Mouse (Mus musculus) megakaryocyte-erythroid progenitor cell, adult 5-6 weeks (primary cell): ENCODE results near the gene Trim31. TPM values are rescaled to one million over a fixed set of nuclear protein-coding genes. Genes with fewer than 3 reads are reported as not detected.

Source experiments
- ATAC-seq: replicated peaks from 2 replicates; pipeline ENCODE4 v1.8.0; 2016; ENCODE audit warnings: mild to moderate bottlenecking, inconsistent platforms; ENCODE audit not compliant: severe bottlenecking, poor library complexity, low FRiP score, low TSS enrichment
- total RNA-seq, 2 experiments: library from RNA; stranded (forward) in 1 of 2; stranded (reverse) in 1 of 2; fragments of 200-1000, 215-1000 nt in 1 of 2; fragments of >200 nt in 1 of 2; fragmentation: Nextera tagmentation in 1 of 2; gene quantifications; 2 replicates each; pipeline ENCODE4 v1.2.3; 2014 to 2017

Trim31 gene
- total RNA-seq, 2 experiments from 2014 or later: not detected

- ATAC-seq: peak; percentile 89
Measured at GRCm38 (mm10) chr17:36892362-36892761, 5.6 kb upstream of the Trim31 start.

GRCm38 (mm10) chr17:36893387-36893786, 4.5 kb upstream of the Trim31 start:
- 0 out of 2 replicates have a peak, but pooled peaks have one; percentile 21 for ATAC-seq

GRCm38 (mm10) chr17:36896583-36896982, 1.3 kb upstream of the Trim31 start:
- peak; percentile 52; the same call in 1 of the 2 replicates for ATAC-seq

DNA sequence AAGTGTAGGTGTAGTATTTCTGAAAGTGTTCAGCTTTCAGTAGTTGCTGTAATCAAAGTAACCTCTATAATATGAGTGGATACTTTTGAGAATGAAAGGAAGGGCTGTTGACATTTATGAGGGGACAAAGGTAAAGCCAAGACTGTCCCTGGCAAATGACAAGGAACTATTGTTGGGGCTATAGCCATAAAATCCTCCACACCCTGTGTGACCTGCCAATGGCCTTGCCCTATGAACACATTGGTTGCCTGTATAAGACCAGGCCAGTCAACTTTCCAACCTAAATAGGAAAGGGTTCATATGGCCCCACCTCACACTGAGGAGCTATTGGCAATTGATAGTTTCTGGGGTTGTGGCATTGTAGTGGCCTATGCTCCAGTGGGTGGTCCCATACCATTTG, 853 bp upstream of the Trim31 start:
- ATAC-seq: no peak

DNA sequence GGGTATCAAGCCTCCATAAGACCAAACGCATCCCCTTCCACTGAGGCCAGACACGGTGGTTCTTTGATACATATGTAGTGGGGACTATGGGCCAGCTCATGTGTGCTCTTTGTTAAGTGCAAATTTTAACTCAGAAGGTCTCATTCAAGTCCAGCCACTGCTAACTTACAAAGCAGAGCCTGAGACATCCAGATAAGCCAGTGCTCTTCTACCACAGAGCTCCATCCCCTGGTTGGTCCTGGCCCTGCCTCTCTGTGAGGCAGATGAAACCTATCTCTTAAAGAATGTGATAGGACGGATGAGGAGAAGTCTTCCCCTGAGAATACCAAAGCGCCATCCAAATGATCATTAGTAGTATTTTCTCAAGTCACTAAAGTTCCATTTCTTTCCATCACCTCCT, 1.5 kb downstream of the Trim31 start:
- peak; percentile 52; the same call in 1 of the 2 replicates for ATAC-seq

DNA sequence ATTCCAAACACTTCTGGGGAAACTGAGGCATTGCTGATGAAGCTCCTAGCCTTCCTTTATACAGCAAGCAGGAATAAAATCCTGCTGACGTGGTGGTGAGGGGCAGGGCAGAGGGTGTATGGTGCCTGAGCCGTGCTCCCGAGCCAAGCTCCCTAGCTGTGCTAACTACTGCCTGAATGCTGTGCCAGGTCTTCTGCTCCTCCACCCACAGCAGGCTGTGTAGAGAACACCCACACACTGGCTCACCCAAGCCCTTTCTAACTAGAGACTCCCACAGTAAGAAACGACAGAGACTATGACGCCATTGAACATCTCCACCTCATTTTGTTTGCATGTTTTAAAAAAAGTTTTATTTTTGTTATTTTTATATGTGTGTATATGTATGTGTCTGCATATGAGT, 2.1 kb downstream of the Trim31 start:
- ATAC-seq: no peak

DNA sequence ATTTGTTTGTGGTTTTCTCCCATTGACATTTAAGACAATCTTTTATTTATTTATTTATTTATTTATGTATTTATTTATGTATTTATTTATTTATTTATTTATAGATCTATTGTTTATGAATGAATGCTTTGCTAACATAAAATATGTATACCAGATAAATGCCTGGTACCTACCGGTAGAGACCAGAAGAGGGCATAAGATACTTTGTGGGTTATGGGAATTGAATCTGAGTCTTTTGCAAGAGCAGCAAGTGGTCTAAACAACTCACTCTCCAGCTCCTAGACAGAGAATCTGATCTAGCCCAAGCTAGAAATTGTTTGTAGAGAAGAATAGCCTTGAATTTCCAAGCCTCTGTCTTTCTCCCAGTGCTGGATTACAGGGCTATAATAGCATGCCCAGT, 2.8 kb downstream of the Trim31 start:
- no peak for ATAC-seq

DNA sequence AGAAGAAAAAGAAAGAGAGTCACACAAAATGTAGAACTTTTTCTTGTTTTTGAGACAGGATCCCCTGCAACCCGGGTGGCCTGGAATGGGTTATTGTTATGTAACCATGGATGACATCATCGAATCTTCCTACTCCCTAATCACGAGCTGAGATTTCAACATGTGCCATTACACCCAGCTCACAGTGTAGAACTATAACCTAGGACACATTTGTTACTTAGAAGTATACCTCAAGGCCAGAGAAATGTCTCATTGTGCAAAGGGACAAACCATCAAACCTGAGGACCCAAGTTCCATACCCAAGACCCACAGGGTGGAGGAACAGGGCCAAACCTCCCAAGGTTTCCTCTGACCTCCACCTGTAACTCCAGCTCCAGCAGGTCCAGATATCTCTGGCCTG, 5.7 kb downstream of the Trim31 start:
- ATAC-seq: no peak

- ATAC-seq: no peak
Measured at GRCm38 (mm10) chr17:36908235-36908634, 10.3 kb downstream of the Trim31 start.

DNA sequence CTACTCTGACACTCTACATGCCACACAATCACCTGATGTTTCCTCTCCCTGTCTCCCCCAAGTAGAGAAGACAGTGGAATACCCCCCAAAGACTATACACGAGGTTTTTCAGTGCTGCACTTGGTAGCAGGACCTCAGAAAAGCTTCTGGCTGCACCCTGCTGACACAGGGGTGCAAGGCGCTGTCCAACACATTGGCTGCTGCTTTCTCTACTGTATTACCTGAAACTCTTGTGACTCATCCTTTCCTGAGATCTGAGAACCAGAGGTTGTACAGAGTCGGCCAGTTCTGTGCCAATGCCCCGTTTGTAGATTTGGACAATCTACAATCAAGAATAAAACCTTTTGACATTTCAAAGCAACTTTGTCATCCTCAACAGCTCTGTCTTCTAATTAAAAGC, 11.9 kb downstream of the Trim31 start:
- ATAC-seq: no peak

- ATAC-seq: no peak
Measured at GRCm38 (mm10) chr17:36912031-36912430, 14.1 kb downstream of the Trim31 start.

DNA sequence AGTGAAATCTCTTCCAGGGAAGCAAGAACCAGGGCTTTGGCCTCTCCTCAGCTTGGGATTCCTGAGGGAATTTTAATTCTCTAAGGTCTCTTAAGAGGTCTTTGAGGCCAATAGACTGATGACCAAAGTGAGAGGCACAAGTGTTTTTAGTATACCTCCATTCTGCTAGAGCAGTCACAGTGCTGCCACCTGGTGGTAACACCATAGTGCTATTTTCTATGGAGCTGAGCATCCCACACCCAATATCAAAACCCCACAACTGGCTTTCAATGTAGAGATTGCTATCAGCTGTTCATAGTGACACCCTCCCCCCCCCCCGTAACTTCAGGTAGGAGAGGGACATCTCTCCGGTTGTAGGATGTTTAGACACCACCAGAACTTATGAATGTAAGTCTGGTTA, 16.2 kb downstream of the Trim31 start:
- ATAC-seq: peak; percentile 77

GRCm38 (mm10) chr17:36915076-36915475, 17.2 kb downstream of the Trim31 start:
- ATAC-seq: peak; percentile 58

DNA sequence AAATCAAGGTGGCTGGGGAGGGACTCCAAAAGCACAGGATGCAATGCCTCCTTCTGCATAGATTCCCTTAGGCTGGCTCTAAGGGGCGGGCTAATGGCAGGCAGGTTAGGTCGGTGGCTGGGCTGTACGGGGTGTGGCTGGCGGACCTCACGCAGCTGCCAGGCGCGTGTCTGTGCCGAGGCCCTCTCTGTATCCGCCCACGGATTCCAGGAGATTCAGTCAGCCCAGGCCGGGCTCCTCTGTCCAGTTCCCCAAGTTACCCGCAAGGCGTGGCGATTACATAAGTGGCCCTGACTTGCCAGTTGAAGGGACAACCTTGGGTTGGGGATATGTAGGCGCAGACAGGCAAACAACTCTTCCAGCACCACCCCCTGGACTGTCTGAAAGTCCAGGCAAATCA, 22.3 kb downstream of the Trim31 start:
- ATAC-seq: no peak

DNA sequence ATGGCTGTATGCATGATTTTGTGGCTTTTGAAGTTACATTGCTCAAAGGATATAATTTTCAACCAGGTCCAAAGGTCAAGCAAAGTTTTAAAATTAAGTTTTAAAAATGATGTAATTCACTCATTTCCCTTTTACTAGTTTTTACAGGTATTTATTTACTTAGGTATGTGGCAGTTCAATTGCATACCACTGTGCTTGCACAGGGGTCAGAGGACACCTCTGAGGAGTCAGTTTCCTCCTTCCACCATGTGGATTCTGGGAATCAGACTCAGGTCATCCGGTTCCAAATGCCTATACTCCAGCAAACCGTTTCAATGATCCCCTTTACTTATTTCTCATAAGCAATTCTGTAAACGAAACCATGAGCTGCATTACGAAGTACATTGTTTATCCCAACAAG, 24.8 kb downstream of the Trim31 start:
- ATAC-seq: no peak

DNA sequence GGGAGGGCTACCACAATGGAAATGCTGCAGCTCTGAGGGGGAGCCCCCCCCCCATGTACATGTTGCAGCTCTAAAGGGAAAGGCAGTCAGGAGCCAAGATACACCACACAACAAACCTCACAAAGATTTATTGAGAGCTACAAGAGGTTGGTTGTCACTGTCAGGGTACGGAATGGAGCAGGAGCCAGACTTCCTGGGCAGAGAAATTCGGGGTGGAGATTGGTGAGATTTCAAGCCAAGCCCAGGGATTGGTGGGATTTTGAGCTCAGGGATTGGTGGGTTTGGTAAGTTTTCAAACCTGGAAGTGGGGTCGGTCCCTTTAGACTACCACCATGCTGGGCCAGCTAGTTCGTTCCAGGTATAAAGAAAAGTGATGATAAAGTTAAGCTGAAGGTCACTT, 25.6 kb downstream of the Trim31 start:
- no peak for ATAC-seq

GRCm38 (mm10) chr17:36927496-36928120, 29.7 kb downstream of the Trim31 start:
- ATAC-seq: no peak

DNA sequence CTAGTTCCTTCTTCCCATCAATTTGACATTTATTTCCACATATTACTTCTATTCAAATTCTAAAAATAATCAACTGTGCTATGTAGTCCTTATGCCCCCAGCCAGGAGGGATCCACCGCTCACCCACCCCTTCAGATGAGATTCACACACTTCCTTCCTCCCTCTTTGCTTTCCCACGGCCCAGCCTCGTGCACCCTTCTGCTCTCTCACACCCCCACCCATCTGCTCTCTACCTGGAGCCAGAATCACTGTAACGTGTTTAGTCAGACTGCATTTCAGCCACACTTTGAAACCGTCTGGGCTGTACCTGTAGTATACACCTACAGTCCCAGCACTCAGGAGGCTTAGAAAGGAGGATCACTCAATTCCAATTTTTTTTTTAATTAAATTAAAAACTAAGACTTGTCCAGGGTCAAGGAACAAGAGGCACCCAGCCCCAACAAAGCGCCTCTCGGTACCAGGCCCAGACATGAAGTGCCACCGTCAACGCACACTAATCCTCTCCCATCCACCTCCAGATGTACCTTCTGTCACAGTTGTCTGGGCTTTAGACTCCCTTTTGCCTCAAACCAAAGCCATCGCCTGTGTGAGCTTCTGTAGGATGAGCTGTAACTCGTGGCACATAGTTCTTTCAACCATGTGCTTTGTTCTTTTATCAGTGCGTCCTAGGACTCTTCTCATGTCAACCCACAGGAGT, 31.5 kb downstream of the Trim31 start:
- ATAC-seq: no peak

DNA sequence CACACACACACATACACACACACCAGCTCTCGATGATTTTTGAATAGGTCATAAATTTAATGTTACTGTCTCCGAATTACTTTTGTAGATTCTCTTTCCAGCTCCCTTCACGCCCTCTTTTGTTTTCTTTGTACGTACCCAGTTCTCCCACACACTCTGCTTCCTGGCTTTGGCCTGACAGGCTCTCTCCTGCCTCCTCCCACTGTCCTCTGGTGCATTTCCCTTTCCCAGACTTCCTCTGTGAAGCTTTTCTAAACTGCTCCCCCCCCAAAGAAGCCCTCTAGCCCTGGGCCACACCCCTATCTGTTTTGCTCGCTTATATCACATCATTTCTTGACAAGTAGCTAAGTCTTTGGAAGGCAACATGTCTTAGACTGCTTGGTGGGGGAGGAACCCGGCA, 32.3 kb downstream of the Trim31 start:
- no peak for ATAC-seq

GRCm38 (mm10) chr17:36931130-36931529, 33.2 kb downstream of the Trim31 start:
- no peak for ATAC-seq

DNA sequence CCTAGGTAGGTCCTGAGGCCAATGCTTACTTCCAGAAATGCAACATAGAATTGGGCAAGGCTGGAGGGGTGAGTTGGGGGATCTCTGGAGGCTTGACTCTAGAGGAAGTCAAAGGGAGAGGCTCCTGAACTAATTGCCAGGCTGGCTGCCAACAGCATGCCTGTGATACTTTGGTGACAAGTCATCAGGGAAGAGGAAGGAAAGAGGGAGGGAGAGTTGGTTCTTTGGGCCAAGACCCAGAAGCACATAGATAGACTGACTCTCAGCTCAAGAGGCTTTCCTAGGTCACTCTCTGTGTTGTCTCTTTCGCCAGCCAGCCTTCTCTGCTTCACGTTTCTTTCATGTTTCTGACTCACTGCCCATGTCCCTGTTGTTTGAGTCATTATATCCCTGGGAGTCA, 33.9 kb downstream of the Trim31 start:
- no peak for ATAC-seq
